Mouse (Mus musculus): ENCODE measurements around the gene Fam57a.

Fam57a gene

GRCm38 (mm10) chr11:76243811-76244546 lies 64.5 kb downstream of the Fam57a start:
- no peak for DNase-seq (ENCODE audit: low spot score in 2 of 2)

DNA sequence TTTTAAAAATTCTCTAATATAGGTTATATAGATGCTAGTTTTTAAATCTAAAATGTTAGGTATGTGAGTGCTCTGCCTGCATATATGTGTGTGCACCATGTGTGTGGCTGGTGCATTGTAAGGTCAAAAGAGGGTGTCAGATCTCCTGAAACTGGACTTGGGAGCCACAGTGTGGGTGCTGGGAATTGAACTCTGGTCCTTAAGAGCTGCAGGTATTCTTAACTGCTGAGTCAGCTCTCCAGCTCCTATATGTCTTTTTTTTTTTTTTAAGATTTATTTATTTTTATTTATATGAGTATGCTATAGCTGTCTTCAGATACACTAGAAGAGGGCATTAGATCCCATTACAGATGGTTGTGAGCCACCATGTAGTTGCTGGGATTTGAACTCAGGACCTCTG lies 67.0 kb downstream of the Fam57a start:
- no peak for DNase-seq (ENCODE audit: low spot score in 2 of 2)

DNA sequence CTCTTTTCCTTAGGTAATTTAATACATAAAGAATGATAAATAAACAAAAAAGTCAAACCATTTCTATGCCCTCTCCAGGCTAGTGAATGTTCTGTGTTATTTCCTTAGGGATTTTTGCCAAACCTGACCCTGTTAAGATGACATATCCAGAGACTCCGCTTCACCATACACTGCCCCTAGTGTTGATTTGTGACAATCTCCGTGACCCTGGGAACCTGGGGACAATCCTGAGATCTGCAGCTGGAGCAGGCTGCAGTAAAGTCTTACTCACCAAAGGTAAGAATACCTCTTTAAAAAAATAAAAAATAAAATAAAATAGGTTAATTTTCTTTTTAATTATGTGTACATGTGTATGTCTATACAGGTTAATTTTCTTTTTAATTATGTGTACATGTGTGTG lies 67.8 kb downstream of the Fam57a start:
- DNase-seq (ENCODE audit: low spot score in 2 of 2): no peak

GRCm38 (mm10) chr11:76252036-76252435 lies 72.6 kb downstream of the Fam57a start:
- DNase-seq (ENCODE audit: low spot score in 2 of 2): no peak

GRCm38 (mm10) chr11:76253145-76253917 lies 73.9 kb downstream of the Fam57a start:
- peak; percentile 85 to 91 for DNase-seq (ENCODE audit: low spot score in 2 of 2)

- no peak for DNase-seq (ENCODE audit: low spot score in 2 of 2)
Observed at GRCm38 (mm10) chr11:76253918-76254264, 74.4 kb downstream of the Fam57a start.

GRCm38 (mm10) chr11:76255431-76256001 lies 76.0 kb downstream of the Fam57a start:
- DNase-seq (ENCODE audit: low spot score in 2 of 2): peak; percentile 62 to 78

DNA sequence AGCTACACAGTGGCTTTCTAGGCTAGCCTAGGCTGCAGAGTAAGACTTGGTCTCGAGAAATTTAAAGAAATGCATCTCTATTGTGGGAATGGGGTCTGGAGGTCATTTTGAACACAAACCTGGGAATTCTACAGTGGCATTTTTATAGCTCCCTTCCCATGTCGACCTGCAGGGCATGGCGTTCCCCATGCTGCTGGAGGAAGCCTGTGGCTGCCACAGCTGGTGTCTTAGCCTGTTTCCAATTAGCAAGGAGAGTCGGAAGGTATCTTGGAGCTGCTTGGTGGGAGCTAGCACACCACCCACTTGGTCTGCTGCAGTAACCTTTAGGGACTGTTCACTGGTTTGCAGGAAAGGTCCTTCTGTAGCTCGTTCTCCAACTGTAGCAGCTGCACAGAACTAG lies 76.7 kb downstream of the Fam57a start:
- DNase-seq (ENCODE audit: low spot score in 2 of 2): no peak

- no peak for DNase-seq (ENCODE audit: low spot score in 2 of 2)
Observed at GRCm38 (mm10) chr11:76257386-76257785, 77.9 kb downstream of the Fam57a start.

GRCm38 (mm10) chr11:76258511-76258910 lies 79.0 kb downstream of the Fam57a start:
- no peak for DNase-seq (ENCODE audit: low spot score in 2 of 2)

GRCm38 (mm10) chr11:76260208-76261050 lies 81.0 kb downstream of the Fam57a start:
- no peak for DNase-seq (ENCODE audit: low spot score in 2 of 2)

GRCm38 (mm10) chr11:76261224-76261623 lies 81.8 kb downstream of the Fam57a start:
- no peak for DNase-seq (ENCODE audit: low spot score in 2 of 2)

- DNase-seq (ENCODE audit: low spot score in 2 of 2): no peak
Observed at GRCm38 (mm10) chr11:76262611-76263351, 83.3 kb downstream of the Fam57a start.

Data from right cerebral cortex, postnatal 10 days (tissue).